Mouse (Mus musculus): ENCODE results near the gene Olfr459. TPM values are rescaled to one million over a fixed set of nuclear protein-coding genes. Genes with fewer than 3 reads are reported as not detected.

The Olfr459 gene
- polyA plus RNA-seq (2014; fragmentation: Illumina TruSeq; extraction: RNeasy Lipid Tissue Mini Kit (QIAGEN cat#74804); ENCODE audit: low read depth, low replicate concordance) = not detected

GRCm38 (mm10) chr6:41775077-41775476 is at the start of gene Olfr459:
Gene Olfr459, minus strand, starts transcription at chr6:41775177.

Other genes starting within 250 kb of the Olfr459 start
- not detected for gene Ephb6, start 169.7 kb downstream of the Olfr459 start, polyA plus RNA-seq (2014; fragmentation: Illumina TruSeq; extraction: RNeasy Lipid Tissue Mini Kit (QIAGEN cat#74804); ENCODE audit: low read depth, low replicate concordance)
- gene Trpv6, start 138.8 kb downstream of the Olfr459 start, polyA plus RNA-seq (2014; fragmentation: Illumina TruSeq; extraction: RNeasy Lipid Tissue Mini Kit (QIAGEN cat#74804); ENCODE audit: low read depth, low replicate concordance) = 0.20 TPM
- 26.6 TPM for gene Trpv5, start 94.4 kb downstream of the Olfr459 start, polyA plus RNA-seq (2014; fragmentation: Illumina TruSeq; extraction: RNeasy Lipid Tissue Mini Kit (QIAGEN cat#74804); ENCODE audit: low read depth, low replicate concordance)
- 0.93 TPM for gene Llcfc1, start 90.7 kb downstream of the Olfr459 start, polyA plus RNA-seq (2014; fragmentation: Illumina TruSeq; extraction: RNeasy Lipid Tissue Mini Kit (QIAGEN cat#74804); ENCODE audit: low read depth, low replicate concordance)
- not detected for gene Kel, start 70.8 kb downstream of the Olfr459 start, polyA plus RNA-seq (2014; fragmentation: Illumina TruSeq; extraction: RNeasy Lipid Tissue Mini Kit (QIAGEN cat#74804); ENCODE audit: low read depth, low replicate concordance)
- gene Pip, start 72.4 kb upstream of the Olfr459 start, polyA plus RNA-seq (2014; fragmentation: Illumina TruSeq; extraction: RNeasy Lipid Tissue Mini Kit (QIAGEN cat#74804); ENCODE audit: low read depth, low replicate concordance) = not detected
- not detected for gene Sval2, start 77.8 kb upstream of the Olfr459 start, polyA plus RNA-seq (2014; fragmentation: Illumina TruSeq; extraction: RNeasy Lipid Tissue Mini Kit (QIAGEN cat#74804); ENCODE audit: low read depth, low replicate concordance)
- gene Sval1, start 176.5 kb upstream of the Olfr459 start, polyA plus RNA-seq (2014; fragmentation: Illumina TruSeq; extraction: RNeasy Lipid Tissue Mini Kit (QIAGEN cat#74804); ENCODE audit: low read depth, low replicate concordance) = not detected
- gene Sval3, start 193.0 kb upstream of the Olfr459 start, polyA plus RNA-seq (2014; fragmentation: Illumina TruSeq; extraction: RNeasy Lipid Tissue Mini Kit (QIAGEN cat#74804); ENCODE audit: low read depth, low replicate concordance) = not detected

All from kidney, adult 10 weeks (tissue).